Mouse (Mus musculus) retina, postnatal 1 day (tissue): Measurements from ENCODE around the gene Iqck.
A peak's percentile ranks its signal among the peaks of the same experiment; 100 is the strongest.

ENCODE experiments used
- DNase-seq: peaks from one replicate; pipeline ENCODE4 v3.0.0-alpha.2; 2012

The Iqck gene

DNA sequence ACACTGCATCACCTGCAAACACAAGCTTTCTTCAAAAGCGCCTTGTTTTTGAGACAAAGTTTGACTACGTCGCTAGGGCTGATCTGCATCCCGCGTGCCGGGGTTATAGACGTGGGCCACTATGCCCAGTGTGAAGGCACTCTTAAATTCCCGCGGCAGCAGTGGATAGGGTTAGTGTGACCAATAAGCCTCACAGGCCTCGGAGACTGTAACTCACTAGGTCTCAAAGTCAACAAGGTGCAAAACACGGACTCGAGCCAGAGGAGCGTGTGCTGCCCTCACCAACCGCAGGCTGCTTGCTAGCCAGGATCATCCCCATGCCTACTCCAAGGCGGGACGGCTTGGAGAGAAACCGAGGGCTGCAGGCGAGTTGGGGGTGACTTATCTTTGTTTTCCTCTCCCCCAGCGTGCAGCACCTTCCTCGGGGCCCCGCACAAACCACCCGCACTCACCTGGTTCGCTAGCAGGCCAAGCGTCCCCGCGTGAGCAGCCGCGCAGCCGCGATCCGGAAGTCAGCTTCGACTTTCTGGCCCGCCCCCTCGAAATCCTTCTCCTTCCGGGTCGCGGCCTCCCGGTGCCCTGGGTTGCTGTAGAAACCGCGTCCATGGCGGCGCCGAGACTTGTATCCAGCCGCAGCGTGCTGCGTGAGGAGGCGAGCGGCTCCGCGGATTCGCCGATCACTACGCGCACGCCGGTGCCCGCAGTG, at the start of gene Iqck:
Iqck (plus strand) TSS at position 582 of the 706 bp plus-strand sequence.
- DNase-seq, result peak; percentile 96

GRCm38 (mm10) chr7:118806631-118807411, 48.7 kb upstream of the Iqck start:
- no peak for DNase-seq

DNA sequence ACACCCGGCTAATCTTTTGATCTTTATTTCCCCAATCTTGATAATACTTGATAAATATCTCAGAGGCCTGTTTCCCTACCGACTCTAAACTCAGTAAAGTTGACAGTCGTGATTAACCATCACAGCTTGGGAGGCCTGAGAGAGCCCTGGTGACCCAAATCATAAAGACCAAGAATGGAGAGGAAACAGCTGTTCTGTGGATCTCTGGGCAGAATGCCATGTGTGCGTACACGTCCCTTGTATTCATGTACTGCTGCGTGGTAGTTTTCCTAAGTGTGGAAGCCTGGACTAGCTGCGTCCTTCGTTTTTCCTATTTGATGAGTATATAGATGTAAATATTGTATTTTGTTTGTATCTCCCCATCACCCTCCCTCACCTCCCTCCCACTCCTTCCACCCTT, 47.7 kb upstream of the Iqck start:
- DNase-seq, result no peak

- no peak for DNase-seq
Observed at GRCm38 (mm10) chr7:118811407-118812106, 44.0 kb upstream of the Iqck start.

DNA sequence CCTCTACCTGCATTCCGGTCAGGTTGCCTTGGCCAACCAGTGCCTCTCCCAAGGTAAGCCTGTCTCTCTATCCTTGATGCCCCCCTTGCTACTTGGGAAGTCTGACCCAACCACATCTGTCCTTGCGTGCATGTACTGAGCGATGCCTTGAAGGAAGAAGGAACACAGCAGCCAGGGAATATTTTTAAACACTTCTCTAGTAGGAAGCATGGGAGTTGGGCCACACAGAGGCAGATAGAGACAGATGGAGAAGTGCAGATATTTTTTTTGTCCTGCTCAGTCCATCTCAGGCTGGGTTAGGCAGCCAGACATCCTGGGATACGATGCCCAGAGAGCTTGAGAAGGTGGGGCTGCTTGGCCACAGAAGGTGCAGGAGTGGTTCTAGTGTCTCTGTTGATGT, 42.0 kb upstream of the Iqck start:
- DNase-seq, result no peak

DNA sequence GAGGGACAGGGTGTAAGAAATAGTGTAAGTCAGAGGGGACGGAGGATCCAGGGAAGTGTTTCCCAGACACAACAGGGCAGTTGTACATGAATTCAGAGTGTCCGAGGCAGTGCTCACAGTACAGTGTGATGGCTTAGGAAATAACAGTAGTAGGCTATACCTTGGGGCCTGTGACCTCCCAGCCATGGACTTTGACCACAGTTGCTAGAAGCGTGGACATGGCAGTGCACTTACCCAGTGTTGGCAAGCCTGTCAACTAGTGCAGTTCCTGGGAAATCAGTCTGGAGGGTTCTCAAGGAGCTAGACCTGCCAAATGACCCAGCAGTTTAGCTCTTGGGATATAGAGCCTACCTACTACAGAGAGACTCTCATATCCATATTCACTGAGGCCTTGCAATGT, 39.3 kb upstream of the Iqck start:
- no peak for DNase-seq

GRCm38 (mm10) chr7:118817741-118818140, 37.8 kb upstream of the Iqck start:
- DNase-seq, result no peak

DNA sequence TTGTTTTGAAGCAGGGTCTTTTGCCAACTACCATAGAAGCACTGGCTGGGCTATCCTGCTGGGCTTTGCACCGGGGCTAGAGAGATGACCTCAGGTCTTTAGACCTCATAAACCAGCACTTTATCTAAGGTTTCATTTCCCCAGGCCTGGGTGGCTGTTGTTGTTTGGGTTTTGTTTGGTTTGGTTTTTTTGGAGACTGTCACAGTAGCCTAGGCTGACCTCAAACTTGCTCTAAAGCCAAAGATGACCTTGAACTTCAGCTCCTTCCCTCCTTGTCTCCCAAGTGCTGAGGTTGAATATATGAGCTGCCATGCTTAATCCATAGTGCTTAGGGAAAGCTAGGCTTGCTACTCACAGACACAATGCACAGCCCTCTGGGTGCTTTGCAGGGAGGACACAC, 35.9 kb upstream of the Iqck start:
- no peak for DNase-seq

DNA sequence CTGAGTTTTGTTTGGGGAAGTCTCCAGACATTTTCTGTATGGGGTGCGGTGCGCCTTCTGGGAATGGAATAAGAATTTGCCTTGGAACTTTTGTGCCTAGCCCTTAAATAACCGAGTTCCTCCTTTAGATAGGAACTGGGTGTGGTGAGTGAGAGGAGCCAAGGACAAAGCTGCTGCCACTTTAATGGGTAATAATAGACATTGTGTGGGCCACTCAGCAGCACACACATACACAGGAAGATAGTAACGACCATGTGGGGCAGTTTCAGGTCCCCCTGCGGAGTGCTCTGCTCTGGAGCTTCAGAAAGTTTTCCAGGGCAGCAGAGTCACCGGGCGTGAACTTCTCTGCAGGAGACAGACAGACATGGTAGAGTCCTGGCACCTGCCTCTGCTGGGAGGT, 34.2 kb upstream of the Iqck start:
- no peak for DNase-seq

DNA sequence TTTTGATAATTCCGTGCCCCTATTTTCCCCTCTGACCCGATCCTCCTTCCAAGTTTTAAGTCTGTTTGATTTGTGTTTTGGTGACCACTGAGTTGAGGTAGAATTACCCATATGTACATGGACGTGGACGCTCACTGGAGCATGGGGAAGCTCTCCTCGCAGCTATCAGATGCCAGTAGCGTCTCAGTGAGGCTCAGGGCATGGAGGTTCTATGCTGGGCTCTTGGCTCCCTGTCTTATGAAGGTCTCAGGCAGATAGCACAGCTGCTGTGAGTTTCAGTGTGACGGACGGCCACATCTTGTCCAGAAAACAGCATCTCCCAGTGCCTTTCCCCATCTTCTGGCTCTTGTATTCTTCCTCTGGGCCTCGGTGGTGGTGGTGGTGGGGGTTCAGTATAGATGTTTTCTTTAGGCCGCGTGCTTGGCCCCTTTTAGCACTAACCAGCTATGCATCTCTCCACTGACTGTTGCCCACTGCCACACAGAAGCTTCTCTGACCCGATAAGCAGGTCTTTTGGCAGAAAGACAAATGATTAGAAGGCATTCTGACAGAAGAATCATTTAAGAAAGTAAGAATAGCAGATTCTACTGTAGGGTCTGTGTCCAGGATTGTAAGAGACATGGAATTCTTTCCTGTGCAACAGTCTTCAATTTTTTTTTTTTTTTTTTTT, 33.5 kb upstream of the Iqck start:
- DNase-seq, result no peak

- DNase-seq, result no peak
Observed at GRCm38 (mm10) chr7:118824451-118824850, 31.1 kb upstream of the Iqck start.

- no peak for DNase-seq
Observed at GRCm38 (mm10) chr7:118827975-118828416, 27.6 kb upstream of the Iqck start.

GRCm38 (mm10) chr7:118837901-118838300, 17.7 kb upstream of the Iqck start:
- no peak for DNase-seq

GRCm38 (mm10) chr7:118841030-118841745, 14.4 kb upstream of the Iqck start:
- DNase-seq, result no peak

- no peak for DNase-seq
Observed at GRCm38 (mm10) chr7:118841796-118842195, 13.8 kb upstream of the Iqck start.

DNA sequence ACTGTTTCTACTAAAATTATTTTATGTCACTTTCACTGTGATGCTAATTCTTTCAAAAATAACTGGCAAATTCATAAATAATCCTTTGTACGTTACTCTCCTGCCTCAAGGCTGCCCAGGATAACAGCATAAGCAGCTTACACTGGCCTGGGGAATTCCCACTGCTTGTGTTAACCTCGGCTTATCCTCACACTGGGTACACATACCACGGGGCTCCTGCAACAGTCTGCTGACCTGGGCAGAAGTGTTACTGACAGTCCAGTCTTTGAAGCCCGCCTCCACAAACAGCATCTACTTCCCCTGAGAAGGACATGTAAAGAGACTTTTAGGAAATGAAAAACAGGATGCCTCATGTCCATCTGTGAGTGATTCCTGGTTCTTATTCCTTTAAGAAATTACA, 12.6 kb upstream of the Iqck start:
- DNase-seq, result peak; percentile 32

DNA sequence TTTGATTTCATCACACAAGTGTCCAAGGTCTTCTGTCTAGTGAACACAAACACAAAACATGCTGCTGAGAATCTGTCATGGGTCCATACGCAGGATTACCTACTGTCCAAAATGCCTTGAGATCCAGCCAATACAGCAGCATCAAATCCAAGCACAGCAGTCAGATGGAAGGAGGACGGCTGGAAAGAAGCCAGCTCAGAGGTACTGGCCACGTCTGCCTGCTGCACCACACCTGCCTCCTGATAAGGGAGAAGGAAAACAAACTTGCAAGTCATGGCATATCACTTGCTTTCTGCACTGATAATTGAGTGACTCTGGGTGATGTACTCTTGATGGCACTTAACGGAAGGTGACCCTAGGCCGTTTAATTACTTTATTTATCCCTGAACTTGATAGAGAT, 10.4 kb upstream of the Iqck start:
- no peak for DNase-seq

GRCm38 (mm10) chr7:118846329-118846728, 9.2 kb upstream of the Iqck start:
- no peak for DNase-seq

- no peak for DNase-seq
Observed at GRCm38 (mm10) chr7:118848796-118849195, 6.8 kb upstream of the Iqck start.

DNA sequence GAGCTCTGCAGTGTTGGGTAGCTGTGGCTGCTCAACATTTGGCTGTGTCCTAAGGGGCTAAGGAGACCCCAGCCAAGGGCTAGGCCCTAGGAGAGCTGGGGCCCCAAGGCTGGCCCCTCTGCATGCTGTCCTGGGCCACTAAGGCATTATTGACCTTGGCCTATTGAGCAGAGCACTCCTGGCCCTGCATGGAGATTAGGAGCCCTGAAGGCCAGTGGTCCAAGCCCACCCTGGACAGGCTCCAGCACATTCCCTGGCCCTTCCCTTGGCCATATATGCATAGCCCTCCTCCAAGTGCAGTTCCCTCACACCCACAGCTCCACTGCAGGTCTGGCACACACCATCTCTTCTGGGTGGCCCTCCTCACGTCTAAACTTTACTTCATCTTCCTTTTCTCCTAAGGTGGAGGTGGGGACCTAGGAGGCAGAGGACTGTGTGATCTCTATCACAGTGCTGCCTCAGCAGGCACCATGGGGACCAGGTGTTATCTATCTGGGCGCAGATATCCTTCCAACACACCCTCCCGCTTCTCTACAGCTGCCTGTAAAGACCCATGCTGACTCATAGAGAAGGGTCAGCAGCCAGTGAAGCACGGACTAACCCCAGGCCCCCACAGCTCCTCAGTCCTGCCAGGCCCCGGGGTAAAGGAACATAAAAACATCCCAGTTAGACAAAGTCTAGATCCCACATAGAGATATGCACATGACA, 5.9 kb upstream of the Iqck start:
- DNase-seq, result no peak

DNA sequence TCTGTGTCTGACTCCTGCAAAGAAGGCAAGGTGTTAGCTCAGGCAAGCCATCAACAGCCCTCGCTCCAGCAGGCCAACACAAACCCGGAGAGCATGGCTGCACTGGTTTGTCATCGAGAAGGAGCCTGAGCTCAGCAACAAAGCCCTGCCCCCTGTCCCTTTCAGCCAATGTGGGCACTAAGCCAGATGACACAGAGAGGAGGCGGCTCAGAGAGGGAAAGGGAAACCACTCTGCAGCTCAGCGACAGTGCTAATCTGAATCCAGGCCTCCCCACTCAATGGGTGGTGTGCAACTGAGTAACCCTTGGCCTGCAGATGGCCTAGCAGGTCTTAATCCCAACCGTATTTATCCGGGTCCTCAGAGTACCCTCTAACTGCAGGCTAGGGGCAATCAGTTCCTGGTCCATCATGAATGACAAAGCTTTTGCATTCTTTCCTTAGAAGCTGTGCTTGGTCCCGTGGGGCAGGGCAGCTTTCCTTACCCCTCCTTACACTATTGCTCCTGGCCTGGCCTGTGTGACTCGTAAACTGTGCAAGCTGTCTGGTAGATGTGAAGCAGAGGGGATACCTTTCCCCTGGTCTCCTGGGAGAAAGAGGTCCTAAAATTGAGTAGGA, 4.8 kb upstream of the Iqck start:
- DNase-seq, result no peak
